Mouse (Mus musculus): ENCODE data around the gene Satb2. TPM values are rescaled to one million over a fixed set of nuclear protein-coding genes. Genes with fewer than 3 reads are reported as not detected.

Satb2 gene
- polyA plus RNA-seq (2017; shearing (Covaris generic)), result under 1 TPM; 0.09 to 0.13 TPM

GRCm38 (mm10) chr1:56978151-56978700 is at the start of gene Satb2:
Gene Satb2, minus strand, starts transcription at chr1:56978650.
- no peak for ATAC-seq

GRCm38 (mm10) chr1:57018941-57019340 is 40.5 kb upstream of the Satb2 start:
- ATAC-seq, result no peak

GRCm38 (mm10) chr1:57013856-57014255 is 35.4 kb upstream of the Satb2 start:
- no peak for ATAC-seq

GRCm38 (mm10) chr1:57009171-57009570 is 30.7 kb upstream of the Satb2 start:
- no peak for ATAC-seq

- no peak for ATAC-seq
Measured at GRCm38 (mm10) chr1:56995041-56995440, 16.6 kb upstream of the Satb2 start.

- no peak for ATAC-seq
Measured at GRCm38 (mm10) chr1:56992310-56992709, 13.9 kb upstream of the Satb2 start.

- no peak for ATAC-seq
Measured at GRCm38 (mm10) chr1:56991613-56992012, 13.2 kb upstream of the Satb2 start.

- ATAC-seq, result no peak
Measured at GRCm38 (mm10) chr1:56984483-56984810, 6.0 kb upstream of the Satb2 start.

GRCm38 (mm10) chr1:56983771-56984482 is 5.5 kb upstream of the Satb2 start:
- ATAC-seq, result no peak

- no peak for ATAC-seq
Measured at GRCm38 (mm10) chr1:56983100-56983590, 4.7 kb upstream of the Satb2 start.

- ATAC-seq, result no peak
Measured at GRCm38 (mm10) chr1:56982631-56983030, 4.2 kb upstream of the Satb2 start.

- ATAC-seq, result no peak
Measured at GRCm38 (mm10) chr1:56981947-56982555, 3.6 kb upstream of the Satb2 start.

GRCm38 (mm10) chr1:56981508-56981907 is 3.1 kb upstream of the Satb2 start:
- ATAC-seq, result no peak

- no peak for ATAC-seq
Measured at GRCm38 (mm10) chr1:56980631-56981275, 2.3 kb upstream of the Satb2 start.

- no peak for ATAC-seq
Measured at GRCm38 (mm10) chr1:56979531-56980395, 1.3 kb upstream of the Satb2 start.

- ATAC-seq, result no peak
Measured at GRCm38 (mm10) chr1:56977201-56978100, 999 bp downstream of the Satb2 start.

- no peak for ATAC-seq
Measured at GRCm38 (mm10) chr1:56976825-56977104, 1.7 kb downstream of the Satb2 start.

- no peak for ATAC-seq
Measured at GRCm38 (mm10) chr1:56976044-56976824, 2.2 kb downstream of the Satb2 start.

- no peak for ATAC-seq
Measured at GRCm38 (mm10) chr1:56975546-56975945, 2.9 kb downstream of the Satb2 start.

GRCm38 (mm10) chr1:56974187-56974586 is 4.3 kb downstream of the Satb2 start:
- no peak for ATAC-seq

GRCm38 (mm10) chr1:56973593-56973950 is 4.9 kb downstream of the Satb2 start:
- no peak for ATAC-seq
